Mouse (Mus musculus) sigmoid colon, adult 10 weeks (tissue): ENCODE results near the gene Prl2b1. TPM values are rescaled to one million over a fixed set of nuclear protein-coding genes. Genes with fewer than 3 reads are reported as not detected.

Source experiments
- polyA plus RNA-seq: library from polyadenylated mRNA; stranded (reverse); fragments of 350-450 nt; fragmentation: Illumina TruSeq; extraction: RNeasy Lipid Tissue Mini Kit (QIAGEN cat#74804); gene quantifications from one replicate; pipeline ENCODE4 v1.2.3, GENCODE M21; 2014; ENCODE audit warnings: low read depth, low replicate concordance

Prl2b1 gene
- polyA plus RNA-seq: not detected

GRCm38 (mm10) chr13:27390746-27391145 is at the start of gene Prl2b1:
TSS of gene Prl2b1 (minus strand) at chr13:27390846.

GRCm38 (mm10) chr13:27438588-27438987 is 47.9 kb upstream of the Prl2b1 start, which contains the start of gene Prl8a6:
TSS of gene Prl8a6 (minus strand) at chr13:27438688.

GRCm38 (mm10) chr13:27345373-27345772 is 45.3 kb downstream of the Prl2b1 start, which contains the start of gene Prl8a2:
TSS of gene Prl8a2 (plus strand) at chr13:27345673.

Other genes starting within 250 kb of the Prl2b1 start
- gene Prl3d3, start 234.1 kb downstream of the Prl2b1 start, polyA plus RNA-seq: not detected
- gene Prl3c1, start 194.2 kb downstream of the Prl2b1 start, polyA plus RNA-seq: not detected
- not detected for gene Prl3b1, start 149.0 kb downstream of the Prl2b1 start, polyA plus RNA-seq
- not detected for gene Prl3a1, start 131.4 kb downstream of the Prl2b1 start, polyA plus RNA-seq
- not detected for gene Prl6a1, start 78.2 kb downstream of the Prl2b1 start, polyA plus RNA-seq
- not detected for gene Prl8a2, start 45.2 kb downstream of the Prl2b1 start, polyA plus RNA-seq
- gene Prl8a6, start 47.8 kb upstream of the Prl2b1 start, polyA plus RNA-seq: not detected
- gene Prl8a8, start 122.4 kb upstream of the Prl2b1 start, polyA plus RNA-seq: not detected
- not detected for gene Prl8a9, start 173.8 kb upstream of the Prl2b1 start, polyA plus RNA-seq
- gene Prl8a1, start 191.3 kb upstream of the Prl2b1 start, polyA plus RNA-seq: not detected
- gene Prl7b1, start 219.7 kb upstream of the Prl2b1 start, polyA plus RNA-seq: not detected